Mouse (Mus musculus) limb, embryonic 10.5 days (tissue): ENCODE data around the gene Rhoa. TPM values are rescaled to one million over a fixed set of nuclear protein-coding genes. Genes with fewer than 3 reads are reported as not detected.
"Not testable (repeated sequence)": the region's sequence is repeated elsewhere in the genome, so short reads cannot be mapped to it uniquely, and the experiment has no call there.

Experiments
- DNase-seq: peaks from one replicate; pipeline ENCODE4 v3.0.0-alpha.2; 2017; ENCODE audit warnings: low spot score
- H3K27ac ChIP-seq: fragments of 300-500 bp; sonication (generic); 2 replicates; pipeline ENCODE4 v1.5.1; 2016; ENCODE audit warnings: mild to moderate bottlenecking
- H3K27me3 ChIP-seq: fragments of 300-500 bp; sonication (generic); 2 replicates; pipeline ENCODE4 v1.6.1; 2016; ENCODE audit warnings: low read depth, mild to moderate bottlenecking; ENCODE audit not compliant: poor library complexity, severe bottlenecking
- H3K36me3 ChIP-seq: fragments of 300-500 bp; sonication (generic); 2 replicates; pipeline ENCODE4 v1.6.1; 2016; ENCODE audit warnings: mild to moderate bottlenecking, moderate library complexity
- H3K4me1 ChIP-seq: fragments of 300-500 bp; sonication (generic); 2 replicates; pipeline ENCODE4 v1.6.1; 2016
- H3K4me3 ChIP-seq: fragments of 300-500 bp; sonication (generic); 2 replicates; pipeline ENCODE4 v1.5.1; 2016; ENCODE audit warnings: mild to moderate bottlenecking, moderate library complexity
- H3K9me3 ChIP-seq: fragments of 300-500 bp; sonication (generic); replicated peaks from 2 replicates; pipeline ENCODE4 v1.6.1; 2016; ENCODE audit warnings: mild to moderate bottlenecking
- WGBS: fragments of 180-500 bp; shearing (Covaris S2); methylation state at CpG from one replicate; pipeline ENCODE4 v1.1.7; 2016; 5-methylcytosine and 5-hydroxymethylcytosine counted together
- polyA plus RNA-seq: library from polyadenylated mRNA; unstranded; fragments of >200 nt; fragmentation: Nextera tagmentation; extraction: Ambion mirVana; gene quantifications from 2 replicates; pipeline ENCODE4 v1.2.1, GENCODE M21; 2016

Rhoa gene
- 246 and 250 TPM in 2 replicates for polyA plus RNA-seq

GRCm38 (mm10) chr9:108305629-108306520, at the start of gene Rhoa, which contains the start of gene Tcta:
Gene Rhoa, plus strand, starts transcription at chr9:108306129.
Gene Tcta, minus strand, starts transcription at chr9:108306160.
- peak; percentile 95 for DNase-seq
- H3K27ac ChIP-seq, result peak within 1 kb of the TSS; percentile 97
- peaks cover 36% of the 10 kb centered on the region for H3K36me3 ChIP-seq
- H3K27me3 ChIP-seq, result no peaks in the 10 kb centered on the region
- peak within 1 kb of the TSS; percentile 96 for H3K4me3 ChIP-seq
- H3K4me1 ChIP-seq, result peaks cover 25% of the 10 kb centered on the region
- no peaks in the 10 kb centered on the region for H3K9me3 ChIP-seq
- WGBS, result under 1% methylated on average over 81 of the region's 81 CpGs

GRCm38 (mm10) chr9:108260526-108260925, 45.4 kb upstream of the Rhoa start:
- no peak overlapping the region for H3K27ac ChIP-seq
- H3K36me3 ChIP-seq, result 0 out of 2 replicates have a peak, but pooled peaks cover 4% of the 10 kb centered on the region
- H3K27me3 ChIP-seq, result no peaks in the 10 kb centered on the region
- no peak overlapping the region for H3K4me3 ChIP-seq
- H3K9me3 ChIP-seq, result no peaks in the 10 kb centered on the region
- WGBS, result 85% methylated on average over 4 of the region's 4 CpGs
- no peak for DNase-seq
- peaks cover 35% of the 10 kb centered on the region for H3K4me1 ChIP-seq

GRCm38 (mm10) chr9:108261865-108262264, 44.1 kb upstream of the Rhoa start:
- no peak for DNase-seq
- Histone ChIP-seq H3K27me3 (no peaks in the 10 kb centered on the region), H3K27ac (no peak overlapping the region), H3K36me3 (0 out of 2 replicates have a peak, but pooled peaks cover 4% of the 10 kb centered on the region), H3K4me1 (peaks cover 42% of the 10 kb centered on the region), H3K9me3 (no peaks in the 10 kb centered on the region), H3K4me3 (peak overlapping the region; percentile 97)
- WGBS, result 82% methylated on average over 7 of the region's 7 CpGs

GRCm38 (mm10) chr9:108262494-108263049, 43.4 kb upstream of the Rhoa start:
- Histone ChIP-seq H3K27me3 (no peaks in the 10 kb centered on the region), H3K4me3 (peak overlapping the region; percentile 97), H3K4me1 (peaks cover 42% of the 10 kb centered on the region), H3K36me3 (0 out of 2 replicates have a peak, but pooled peaks cover 4% of the 10 kb centered on the region), H3K9me3 (no peaks in the 10 kb centered on the region), H3K27ac (0 out of 2 replicates have a peak overlapping the region, but pooled peaks have one; percentile 94)
- 55% methylated on average over 11 of the region's 11 CpGs for WGBS
- no peak for DNase-seq

- Histone ChIP-seq H3K27me3 (no peaks in the 10 kb centered on the region), H3K36me3 (0 out of 2 replicates have a peak, but pooled peaks cover 4% of the 10 kb centered on the region), H3K4me3 (peak overlapping the region; percentile 97), H3K27ac (peak overlapping the region; percentile 94), H3K9me3 (no peaks in the 10 kb centered on the region), H3K4me1 (peaks cover 42% of the 10 kb centered on the region)
- DNase-seq, result no peak
- WGBS, result under 1% methylated on average over 61 of the region's 62 CpGs
These were observed 42.7 kb upstream of the Rhoa start for GRCm38 (mm10) chr9:108263131-108263681.

- under 1% methylated on average over 61 of the region's 71 CpGs for WGBS
- Histone ChIP-seq H3K27me3 (no peaks in the 10 kb centered on the region), H3K27ac (peak within 1 kb of the TSS; percentile 94), H3K4me1 (peaks cover 42% of the 10 kb centered on the region), H3K9me3 (no peaks in the 10 kb centered on the region), H3K36me3 (0 out of 2 replicates have a peak, but pooled peaks cover 4% of the 10 kb centered on the region), H3K4me3 (peak within 1 kb of the TSS; percentile 97)
- DNase-seq, result peak; percentile 99
These were observed 42.2 kb upstream of the Rhoa start, which contains the start of gene Dag1 for GRCm38 (mm10) chr9:108263690-108264190. Gene Dag1, minus strand, starts transcription at chr9:108263958.

- 14% methylated on average over 10 of the region's 10 CpGs for WGBS
- Histone ChIP-seq H3K4me1 (peaks cover 42% of the 10 kb centered on the region), H3K9me3 (no peaks in the 10 kb centered on the region)
These were observed 41.6 kb upstream of the Rhoa start for GRCm38 (mm10) chr9:108264191-108264921.

GRCm38 (mm10) chr9:108266261-108266935, 39.5 kb upstream of the Rhoa start:
- Histone ChIP-seq H3K27me3 (no peaks in the 10 kb centered on the region), H3K27ac (no peak overlapping the region; the same call in 1 of the 2 replicates), H3K9me3 (no peaks in the 10 kb centered on the region), H3K4me3 (no peak overlapping the region), H3K36me3 (no peaks in the 10 kb centered on the region), H3K4me1 (peaks cover 40% of the 10 kb centered on the region)
- 67% methylated on average over 10 of the region's 10 CpGs for WGBS
- DNase-seq, result no peak

More at GRCm38 (mm10) chr9:108264191-108264921, 41.6 kb upstream of the Rhoa start:
- Histone ChIP-seq H3K27me3 (no peaks in the 10 kb centered on the region), H3K4me3 (peak overlapping the region; percentile 97), H3K27ac (peak overlapping the region; percentile 94), H3K36me3 (0 out of 2 replicates have a peak, but pooled peaks cover 4% of the 10 kb centered on the region)
- DNase-seq, result no peak

- H3K36me3 ChIP-seq, result no peaks in the 10 kb centered on the region
- H3K27ac ChIP-seq, result no peak overlapping the region
- H3K4me1 ChIP-seq, result peaks cover 36% of the 10 kb centered on the region
- 94% methylated on average over 7 of the region's 7 CpGs for WGBS
- no peak for DNase-seq
- no peaks in the 10 kb centered on the region for H3K9me3 ChIP-seq
- no peaks in the 10 kb centered on the region for H3K27me3 ChIP-seq
- H3K4me3 ChIP-seq, result no peak overlapping the region
These were observed 38.2 kb upstream of the Rhoa start for GRCm38 (mm10) chr9:108267691-108268090.

- not testable (repeated sequence) for H3K4me3 ChIP-seq
- peaks cover 32% of the 10 kb centered on the region for H3K4me1 ChIP-seq
- 86% methylated on average over 7 of the region's 7 CpGs for WGBS
These were observed 37.2 kb upstream of the Rhoa start for GRCm38 (mm10) chr9:108268701-108269100.

GRCm38 (mm10) chr9:108271941-108272340, 34.0 kb upstream of the Rhoa start:
- no peak overlapping the region for H3K27ac ChIP-seq
- no peaks in the 10 kb centered on the region for H3K9me3 ChIP-seq
- H3K4me3 ChIP-seq, result no peak overlapping the region
- WGBS, result 30% methylated on average over 2 of the region's 2 CpGs
- H3K27me3 ChIP-seq, result no peaks in the 10 kb centered on the region
- H3K4me1 ChIP-seq, result peaks cover 18% of the 10 kb centered on the region; the same call in 1 of the 2 replicates
- peak; percentile 37 for DNase-seq
- H3K36me3 ChIP-seq, result no peaks in the 10 kb centered on the region

More at GRCm38 (mm10) chr9:108268701-108269100, 37.2 kb upstream of the Rhoa start:
- not testable (repeated sequence) for H3K27ac ChIP-seq, DNase-seq, H3K27me3 ChIP-seq, H3K36me3 ChIP-seq, H3K9me3 ChIP-seq
